Mouse (Mus musculus): ENCODE results near the gene Rps8. TPM values are rescaled to one million over a fixed set of nuclear protein-coding genes. Genes with fewer than 3 reads are reported as not detected.

The Rps8 gene
- polyA plus RNA-seq, 1 experiment from 2014 or later: 618 TPM

DNA sequence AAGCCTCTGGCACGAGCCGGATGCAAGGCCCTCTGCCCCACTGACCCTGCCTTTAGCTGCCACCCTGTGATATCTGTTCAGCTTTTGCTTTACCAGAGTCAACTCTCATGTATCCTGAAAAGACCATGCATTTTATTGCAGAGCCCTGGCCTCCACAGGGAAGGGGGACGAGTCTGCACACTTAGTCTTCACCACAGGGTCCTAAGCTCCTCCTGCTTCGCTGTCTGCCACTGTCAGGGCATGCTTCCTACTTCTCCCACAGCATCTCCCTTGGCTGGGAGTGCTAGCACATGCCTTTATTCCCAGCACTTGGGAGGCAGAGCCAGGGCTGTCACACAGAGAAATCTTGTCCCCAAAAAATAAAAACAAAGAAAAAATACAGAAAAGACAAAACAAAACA lies 5.1 kb upstream of the Rps8 start:
- Histone ChIP-seq H3K4me3 (no peak overlapping the region), H3K9me3 (replicated peaks) (no peaks in the 10 kb centered on the region), H3K27ac (no peak overlapping the region), H3K9ac (no peak overlapping the region), H3K36me3 (peaks cover 47% of the 10 kb centered on the region), H3K4me2 (replicated peaks) (no peak overlapping the region), H3K27me3 (no peaks in the 10 kb centered on the region), H3K4me1 (no peaks in the 10 kb centered on the region)
- no peak for ATAC-seq (ENCODE audit: low FRiP score)
- 74% methylated on average over 4 of the region's 4 CpGs for WGBS

DNA sequence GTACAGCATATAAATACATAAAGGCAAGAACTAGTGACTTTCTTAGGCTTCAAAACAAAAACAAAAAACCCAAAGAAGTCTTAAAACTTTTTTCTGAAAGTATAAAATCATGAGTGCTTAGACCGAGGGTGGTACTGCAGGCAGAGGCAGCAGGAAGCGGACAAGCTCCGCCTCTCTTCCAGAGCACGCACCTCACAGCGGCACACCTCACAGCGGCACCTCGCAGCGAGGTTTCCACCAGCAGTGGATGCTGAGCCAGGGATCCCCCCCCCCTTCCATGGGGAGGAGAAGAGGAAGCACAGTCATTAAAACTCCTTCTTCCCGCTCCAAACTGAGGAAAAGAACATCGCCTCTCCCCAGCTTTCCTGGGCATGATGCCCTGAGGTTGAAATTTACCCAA lies 3.6 kb upstream of the Rps8 start:
- Histone ChIP-seq H3K27me3 (no peaks in the 10 kb centered on the region), H3K9ac (no peak overlapping the region), H3K9me3 (replicated peaks) (no peaks in the 10 kb centered on the region), H3K4me2 (replicated peaks) (no peak overlapping the region), H3K4me3 (no peak overlapping the region), H3K4me1 (0 out of 2 replicates have a peak, but pooled peaks cover 5% of the 10 kb centered on the region), H3K36me3 (peaks cover 35% of the 10 kb centered on the region), H3K27ac (no peak overlapping the region)
- ATAC-seq (ENCODE audit: low FRiP score): no peak
- WGBS: 80% methylated on average over 10 of the region's 10 CpGs

DNA sequence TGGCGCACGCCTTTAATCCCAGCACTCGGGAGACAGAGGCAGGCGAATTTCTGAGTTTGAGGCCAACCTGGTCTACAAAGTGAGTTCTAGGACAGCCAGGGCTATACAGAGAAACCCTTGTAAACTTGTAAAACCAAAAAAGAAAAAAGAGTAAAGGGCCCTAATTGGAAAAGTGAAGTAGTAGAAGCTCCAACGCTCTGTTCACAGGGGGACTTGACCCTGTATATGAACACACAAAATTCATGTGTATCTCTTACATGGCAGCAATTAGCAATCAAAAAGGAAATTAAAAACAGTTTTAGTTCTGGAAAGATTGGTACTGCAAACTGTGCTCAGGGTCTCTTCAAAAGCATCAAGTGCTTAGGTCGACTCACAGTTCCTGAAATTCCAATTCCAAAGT lies 329 bp upstream of the Rps8 start:
- Histone ChIP-seq H3K4me1 (peaks cover 17% of the 10 kb centered on the region; the same call in 1 of the 2 replicates), H3K4me3 (peak overlapping the region; percentile 95), H3K9ac (peak overlapping the region; percentile 97), H3K27ac (no peak overlapping the region), H3K36me3 (peaks cover 42% of the 10 kb centered on the region), H3K9me3 (replicated peaks) (no peaks in the 10 kb centered on the region), H3K4me2 (replicated peaks) (peak overlapping the region; percentile 93), H3K27me3 (no peaks in the 10 kb centered on the region)
- WGBS: 26% methylated on average over 6 of the region's 6 CpGs
- no peak; the same call in 1 of the 2 replicates for ATAC-seq (ENCODE audit: low FRiP score)

DNA sequence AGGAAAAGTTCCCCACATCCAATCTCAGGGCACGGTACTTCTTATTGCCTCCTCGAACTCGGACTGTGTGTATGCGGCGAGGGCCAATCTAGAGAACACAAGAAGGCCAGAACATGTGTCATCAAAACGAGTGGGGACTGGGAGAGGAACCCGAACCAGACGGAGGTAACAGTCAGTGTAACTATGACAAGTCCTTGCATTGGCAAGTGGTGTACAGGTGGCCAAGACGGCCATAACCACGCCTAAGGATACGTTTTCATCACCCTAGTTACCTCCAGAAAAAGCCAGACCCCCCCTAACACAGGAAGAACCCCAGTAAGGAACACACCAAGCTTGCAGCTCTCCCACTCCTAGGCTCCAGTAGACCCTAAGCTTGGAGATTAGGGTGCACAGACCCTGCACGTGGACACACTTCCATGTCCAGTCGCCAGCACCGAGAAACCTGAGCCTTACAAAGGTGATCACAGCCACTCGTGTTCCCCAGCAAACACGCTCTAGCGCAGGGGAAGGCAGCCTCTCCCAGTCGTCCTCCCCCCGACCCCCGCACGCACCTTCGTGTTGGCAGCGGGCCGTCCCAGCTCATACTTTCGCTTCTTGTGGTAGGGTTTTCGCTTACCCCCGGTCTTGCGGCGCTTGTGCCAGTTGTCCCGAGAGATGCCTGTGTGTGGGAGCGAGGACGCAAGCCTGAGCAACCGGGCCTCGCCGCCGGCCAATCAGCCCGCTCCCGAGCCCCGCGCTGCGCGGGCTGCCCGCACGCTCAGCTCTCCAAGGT lies 837 bp downstream of the Rps8 start:
- H3K36me3 ChIP-seq: peaks cover 51% of the 10 kb centered on the region
- H3K27ac ChIP-seq: peak overlapping the region; percentile 95
- H3K4me2 ChIP-seq (replicated peaks): peak overlapping the region; percentile 93
- peak overlapping the region; percentile 95 for H3K4me3 ChIP-seq
- 3% methylated on average over 44 of the region's 44 CpGs for WGBS
- ATAC-seq (ENCODE audit: low FRiP score): no peak; the same call in 1 of the 2 replicates
- H3K9me3 ChIP-seq (replicated peaks): no peaks in the 10 kb centered on the region
- H3K27me3 ChIP-seq: no peaks in the 10 kb centered on the region
- peaks cover 17% of the 10 kb centered on the region; the same call in 1 of the 2 replicates for H3K4me1 ChIP-seq
- peak overlapping the region; percentile 97 for H3K9ac ChIP-seq

DNA sequence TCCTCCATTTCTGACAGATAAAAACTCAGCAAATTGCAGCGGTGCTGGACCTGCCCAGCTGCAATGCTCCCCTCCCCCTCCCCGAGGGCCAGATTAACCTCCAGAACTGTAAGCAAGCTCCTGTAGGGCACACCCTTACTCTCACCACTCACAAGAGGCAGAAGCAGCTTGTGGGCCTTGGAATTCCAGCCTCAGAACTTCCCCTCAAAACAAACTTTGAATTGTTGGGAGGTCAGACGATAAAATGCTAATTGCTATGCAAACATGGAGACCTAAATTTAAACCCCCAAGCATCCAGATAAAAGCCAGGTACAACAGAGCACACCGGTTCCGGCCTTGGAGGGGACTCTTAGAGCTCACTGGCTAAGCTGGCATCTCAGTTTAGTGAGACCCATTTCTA lies 3.3 kb downstream of the Rps8 start:
- Histone ChIP-seq H3K27me3 (no peaks in the 10 kb centered on the region), H3K36me3 (peaks cover 66% of the 10 kb centered on the region), H3K4me3 (no peak overlapping the region), H3K4me2 (replicated peaks) (no peak overlapping the region), H3K9ac (no peak overlapping the region), H3K9me3 (replicated peaks) (no peaks in the 10 kb centered on the region), H3K27ac (no peak overlapping the region), H3K4me1 (peaks cover 17% of the 10 kb centered on the region; the same call in 1 of the 2 replicates)
- 83% methylated on average over 5 of the region's 5 CpGs for WGBS
- ATAC-seq (ENCODE audit: low FRiP score): no peak

DNA sequence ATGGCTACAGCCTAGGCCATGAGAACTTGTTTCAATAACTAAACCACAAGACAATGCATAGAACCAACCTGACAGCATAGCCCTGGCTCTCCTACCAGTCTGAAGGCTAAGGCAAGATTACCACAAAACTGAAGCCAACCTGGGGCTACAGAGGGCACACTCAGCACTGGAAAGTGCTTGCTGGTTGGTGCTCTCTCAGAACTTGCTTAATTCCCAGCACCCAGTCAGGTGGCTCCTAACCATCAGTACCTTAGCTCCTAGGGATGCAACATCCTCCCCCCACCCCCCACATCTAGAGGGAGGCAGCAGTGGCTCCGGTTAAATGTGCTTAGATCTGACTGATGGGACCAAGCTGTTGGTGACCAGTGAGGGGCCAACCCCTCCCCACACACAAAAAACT lies 4.6 kb downstream of the Rps8 start:
- no peak overlapping the region for H3K9ac ChIP-seq
- peaks cover 66% of the 10 kb centered on the region for H3K36me3 ChIP-seq
- no peaks in the 10 kb centered on the region for H3K27me3 ChIP-seq
- H3K9me3 ChIP-seq (replicated peaks): no peaks in the 10 kb centered on the region
- ATAC-seq (ENCODE audit: low FRiP score): no peak
- no peak overlapping the region for H3K4me3 ChIP-seq
- H3K4me1 ChIP-seq: peaks cover 17% of the 10 kb centered on the region; the same call in 1 of the 2 replicates
- no peak overlapping the region for H3K27ac ChIP-seq
- H3K4me2 ChIP-seq (replicated peaks): no peak overlapping the region
- 80% methylated on average over 1 of the region's 1 CpGs for WGBS

- no peak for ATAC-seq (ENCODE audit: low FRiP score)
- H3K4me2 ChIP-seq (replicated peaks): no peak overlapping the region
- 87% methylated on average over 6 of the region's 6 CpGs for WGBS
- no peak overlapping the region for H3K9ac ChIP-seq
- H3K36me3 ChIP-seq: peaks cover 66% of the 10 kb centered on the region
- no peaks in the 10 kb centered on the region for H3K27me3 ChIP-seq
- H3K9me3 ChIP-seq (replicated peaks): no peaks in the 10 kb centered on the region
- H3K4me3 ChIP-seq: no peak overlapping the region
- H3K4me1 ChIP-seq: peaks cover 17% of the 10 kb centered on the region; the same call in 1 of the 2 replicates
- no peak overlapping the region for H3K27ac ChIP-seq
Observed at GRCm38 (mm10) chr4:117150212-117150733, 5.8 kb downstream of the Rps8 start.

- H3K4me2 ChIP-seq (replicated peaks): no peak overlapping the region
- peaks cover 62% of the 10 kb centered on the region for H3K36me3 ChIP-seq
- peaks cover 11% of the 10 kb centered on the region; the same call in 1 of the 2 replicates for H3K4me1 ChIP-seq
- 72% methylated on average over 6 of the region's 6 CpGs for WGBS
- H3K9me3 ChIP-seq (replicated peaks): no peaks in the 10 kb centered on the region
- ATAC-seq (ENCODE audit: low FRiP score): no peak
- no peaks in the 10 kb centered on the region for H3K27me3 ChIP-seq
- H3K9ac ChIP-seq: no peak overlapping the region
- H3K27ac ChIP-seq: no peak overlapping the region
- H3K4me3 ChIP-seq: no peak overlapping the region
Observed at GRCm38 (mm10) chr4:117149291-117150211, 6.5 kb downstream of the Rps8 start.

- no peak overlapping the region for H3K27ac ChIP-seq
- no peaks in the 10 kb centered on the region for H3K27me3 ChIP-seq
- ATAC-seq (ENCODE audit: low FRiP score): no peak
- H3K9me3 ChIP-seq (replicated peaks): no peaks in the 10 kb centered on the region
- peaks cover 4% of the 10 kb centered on the region; the same call in 1 of the 2 replicates for H3K4me1 ChIP-seq
- no peak overlapping the region for H3K4me2 ChIP-seq (replicated peaks)
- H3K4me3 ChIP-seq: no peak overlapping the region
- no peak overlapping the region for H3K9ac ChIP-seq
- H3K36me3 ChIP-seq: peaks cover 54% of the 10 kb centered on the region
- 70% methylated on average over 24 of the region's 24 CpGs for WGBS
Observed at GRCm38 (mm10) chr4:117148815-117149214, 7.2 kb downstream of the Rps8 start.

- Histone ChIP-seq H3K36me3 (peaks cover 48% of the 10 kb centered on the region), H3K4me3 (no peak overlapping the region), H3K9me3 (replicated peaks) (no peaks in the 10 kb centered on the region), H3K4me1 (no peaks in the 10 kb centered on the region), H3K4me2 (replicated peaks) (no peak overlapping the region), H3K27me3 (no peaks in the 10 kb centered on the region), H3K9ac (no peak overlapping the region), H3K27ac (no peak overlapping the region)
- ATAC-seq (ENCODE audit: low FRiP score): no peak
- WGBS: 87% methylated on average over 18 of the region's 18 CpGs
Observed at GRCm38 (mm10) chr4:117148047-117148713, 7.9 kb downstream of the Rps8 start.

DNA sequence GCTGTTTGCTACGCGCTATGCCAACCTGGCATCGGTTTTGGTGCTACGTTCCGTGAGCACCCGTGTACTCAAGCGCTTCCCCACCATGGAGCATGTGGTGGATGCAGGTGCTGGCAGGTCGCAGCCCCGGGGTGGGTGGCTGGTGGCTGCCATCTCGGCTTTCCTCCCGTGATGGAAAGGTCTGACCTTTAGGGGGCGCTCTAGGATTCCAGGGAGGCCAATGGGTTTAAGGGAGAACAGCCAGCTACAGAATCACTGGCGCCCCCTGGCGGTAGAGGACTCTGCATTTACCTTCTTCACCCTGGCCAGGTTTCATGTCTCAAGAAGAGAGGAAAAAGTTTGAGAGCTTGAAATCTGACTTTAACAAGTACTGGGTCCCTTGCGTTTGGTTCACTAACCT lies 9.9 kb downstream of the Rps8 start:
- Histone ChIP-seq H3K4me3 (no peak overlapping the region), H3K9me3 (replicated peaks) (no peaks in the 10 kb centered on the region), H3K27me3 (0 out of 2 replicates have a peak, but pooled peaks cover 4% of the 10 kb centered on the region), H3K4me1 (no peaks in the 10 kb centered on the region), H3K36me3 (peaks cover 30% of the 10 kb centered on the region), H3K27ac (no peak overlapping the region), H3K9ac (no peak overlapping the region), H3K4me2 (replicated peaks) (no peak overlapping the region)
- 26% methylated on average over 15 of the region's 15 CpGs for WGBS
- no peak for ATAC-seq (ENCODE audit: low FRiP score)
